Mouse (Mus musculus): ENCODE data around the gene Arhgap33.

DNA sequence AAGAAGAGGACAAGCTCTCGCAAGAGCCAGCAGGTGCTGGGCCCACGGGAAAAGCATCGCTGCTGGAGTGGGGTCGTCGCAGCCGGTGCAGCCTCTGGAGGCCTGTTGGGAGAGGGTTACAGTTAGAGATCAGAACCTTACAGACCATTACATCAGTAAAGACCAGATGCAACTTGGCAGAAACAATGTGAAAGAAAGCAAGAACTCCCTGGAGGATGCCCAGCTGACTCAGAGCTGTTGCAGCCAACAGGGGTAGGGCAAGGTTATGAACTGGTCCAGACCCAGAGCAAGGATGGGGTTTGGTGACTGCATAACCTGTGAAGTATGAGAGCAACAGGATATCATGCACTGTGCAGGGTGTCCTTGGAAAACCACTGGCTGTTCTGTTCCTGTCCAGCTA, 10.4 kb downstream of the Arhgap33 start:
- TF ChIP-seq POLR2A (IDR thresholded peaks at IDR 0.05; ENCODE audit: insufficient read depth, low read depth, low read length), result no peak
- no peak for TF ChIP-seq CTCF (IDR thresholded peaks at IDR 0.05; ENCODE audit: insufficient read depth, low read depth, low read length)

Measured in olfactory bulb, adult 2 months (tissue).